Mouse (Mus musculus): ENCODE results near the gene Cox6a1. TPM values are rescaled to one million over a fixed set of nuclear protein-coding genes. Genes with fewer than 3 reads are reported as not detected.
"Not testable (repeated sequence)": the region's sequence is repeated elsewhere in the genome, so short reads cannot be mapped to it uniquely, and the experiment has no call there.

Gene Cox6a1
- polyA plus RNA-seq (2016; fragmentation: Nextera tagmentation; extraction: Ambion mirVana) = 861 and 874 TPM in 2 replicates

GRCm38 (mm10) chr5:115348546-115349224, at the start of gene Cox6a1:
TSS of gene Cox6a1 (minus strand) at chr5:115348981.
- peaks cover 38% of the 10 kb centered on the region for H3K36me3 ChIP-seq
- H3K9me3 ChIP-seq (replicated peaks) = peaks cover 4% of the 10 kb centered on the region

GRCm38 (mm10) chr5:115397839-115398780, 49.3 kb upstream of the Cox6a1 start:
- Histone ChIP-seq H3K9me3 (replicated peaks) (no peaks in the 10 kb centered on the region), H3K4me3 (peak overlapping the region; percentile 46), H3K27me3 (ENCODE audit: low read depth, poor library complexity, severe bottlenecking) (no peaks in the 10 kb centered on the region), H3K36me3 (no peaks in the 10 kb centered on the region), H3K27ac (replicated peaks) (peak overlapping the region; percentile 96), H3K4me1 (peaks cover 96% of the 10 kb centered on the region)
- WGBS = 1% methylated on average over 48 of the region's 48 CpGs
- peak; percentile 97 for DNase-seq (ENCODE audit: low spot score)

More at GRCm38 (mm10) chr5:115348546-115349224, at the start of gene Cox6a1:
- no peaks in the 10 kb centered on the region for H3K27me3 ChIP-seq (ENCODE audit: low read depth, poor library complexity, severe bottlenecking)
- peaks cover 20% of the 10 kb centered on the region for H3K4me1 ChIP-seq
- DNase-seq (ENCODE audit: low spot score) = peak; percentile 99
- peak within 1 kb of the TSS; percentile 99 for H3K4me3 ChIP-seq
- peak within 1 kb of the TSS; percentile 88 for H3K27ac ChIP-seq (replicated peaks)
- WGBS = under 1% methylated on average over 74 of the region's 74 CpGs

- 77% methylated on average over 11 of the region's 11 CpGs for WGBS
- peaks cover 95% of the 10 kb centered on the region for H3K4me1 ChIP-seq
- H3K27ac ChIP-seq (replicated peaks) = peak overlapping the region; percentile 96
- no peaks in the 10 kb centered on the region for H3K9me3 ChIP-seq (replicated peaks)
- H3K27me3 ChIP-seq (ENCODE audit: low read depth, poor library complexity, severe bottlenecking) = no peaks in the 10 kb centered on the region
- no peaks in the 10 kb centered on the region for H3K36me3 ChIP-seq
- DNase-seq (ENCODE audit: low spot score) = no peak
- H3K4me3 ChIP-seq = no peak overlapping the region
Observed at GRCm38 (mm10) chr5:115396654-115397053, 47.9 kb upstream of the Cox6a1 start.

GRCm38 (mm10) chr5:115394836-115395235, 46.1 kb upstream of the Cox6a1 start:
- Histone ChIP-seq H3K27me3 (ENCODE audit: low read depth, poor library complexity, severe bottlenecking) (no peaks in the 10 kb centered on the region), H3K36me3 (no peaks in the 10 kb centered on the region), H3K27ac (replicated peaks) (peak overlapping the region; percentile 96), H3K9me3 (replicated peaks) (no peaks in the 10 kb centered on the region), H3K4me1 (peaks cover 94% of the 10 kb centered on the region), H3K4me3 (peak overlapping the region; percentile 36)
- 16% methylated on average over 10 of the region's 10 CpGs for WGBS
- no peak for DNase-seq (ENCODE audit: low spot score)

GRCm38 (mm10) chr5:115394223-115394622, 45.4 kb upstream of the Cox6a1 start:
- H3K36me3 ChIP-seq = no peaks in the 10 kb centered on the region
- H3K27ac ChIP-seq (replicated peaks) = peak overlapping the region; percentile 96
- H3K4me1 ChIP-seq = peaks cover 87% of the 10 kb centered on the region
- 2% methylated on average over 8 of the region's 8 CpGs for WGBS
- H3K27me3 ChIP-seq (ENCODE audit: low read depth, poor library complexity, severe bottlenecking) = no peaks in the 10 kb centered on the region
- H3K9me3 ChIP-seq (replicated peaks) = no peaks in the 10 kb centered on the region
- H3K4me3 ChIP-seq = peak overlapping the region; percentile 36
- DNase-seq (ENCODE audit: low spot score) = peak; percentile 68

- Histone ChIP-seq H3K27ac (replicated peaks) (peak overlapping the region; percentile 96), H3K4me1 (peaks cover 75% of the 10 kb centered on the region), H3K9me3 (replicated peaks) (no peaks in the 10 kb centered on the region), H3K36me3 (no peaks in the 10 kb centered on the region), H3K4me3 (no peak overlapping the region), H3K27me3 (ENCODE audit: low read depth, poor library complexity, severe bottlenecking) (no peaks in the 10 kb centered on the region)
- no peak for DNase-seq (ENCODE audit: low spot score)
- WGBS = 93% methylated on average over 1 of the region's 1 CpGs
Observed at GRCm38 (mm10) chr5:115392969-115393368, 44.2 kb upstream of the Cox6a1 start.

GRCm38 (mm10) chr5:115391935-115392334, 43.2 kb upstream of the Cox6a1 start:
- H3K4me3 ChIP-seq = no peak overlapping the region
- H3K4me1 ChIP-seq = peaks cover 65% of the 10 kb centered on the region
- DNase-seq (ENCODE audit: low spot score) = no peak
- H3K27ac ChIP-seq (replicated peaks) = peak overlapping the region; percentile 96
- no peaks in the 10 kb centered on the region for H3K36me3 ChIP-seq
- no peaks in the 10 kb centered on the region for H3K27me3 ChIP-seq (ENCODE audit: low read depth, poor library complexity, severe bottlenecking)
- H3K9me3 ChIP-seq (replicated peaks) = no peaks in the 10 kb centered on the region
- WGBS = 45% methylated on average over 9 of the region's 9 CpGs

- H3K4me1 ChIP-seq = peaks cover 13% of the 10 kb centered on the region
- H3K4me3 ChIP-seq; H3K9me3 ChIP-seq (replicated peaks); H3K27me3 ChIP-seq (ENCODE audit: low read depth, poor library complexity, severe bottlenecking); H3K36me3 ChIP-seq; DNase-seq (ENCODE audit: low spot score): not testable (repeated sequence)
- H3K27ac ChIP-seq (replicated peaks) = peak overlapping the region; percentile 59; the same call in 1 of the 2 replicates
- 78% methylated on average over 2 of the region's 2 CpGs for WGBS
Observed at GRCm38 (mm10) chr5:115378882-115379281, 30.1 kb upstream of the Cox6a1 start.

- Histone ChIP-seq H3K4me3 (no peak overlapping the region), H3K9me3 (replicated peaks) (no peaks in the 10 kb centered on the region), H3K4me1 (peaks cover 45% of the 10 kb centered on the region), H3K27ac (replicated peaks) (peak overlapping the region; percentile 92), H3K36me3 (no peaks in the 10 kb centered on the region), H3K27me3 (ENCODE audit: low read depth, poor library complexity, severe bottlenecking) (no peaks in the 10 kb centered on the region)
- DNase-seq (ENCODE audit: low spot score) = no peak
- 87% methylated on average over 2 of the region's 2 CpGs for WGBS
Observed at GRCm38 (mm10) chr5:115375436-115375835, 26.7 kb upstream of the Cox6a1 start.

- peaks cover 50% of the 10 kb centered on the region for H3K4me1 ChIP-seq
- no peaks in the 10 kb centered on the region for H3K27me3 ChIP-seq (ENCODE audit: low read depth, poor library complexity, severe bottlenecking)
- H3K9me3 ChIP-seq (replicated peaks) = no peaks in the 10 kb centered on the region
- peak overlapping the region; percentile 92 for H3K27ac ChIP-seq (replicated peaks)
- DNase-seq (ENCODE audit: low spot score) = no peak
- no peaks in the 10 kb centered on the region for H3K36me3 ChIP-seq
- WGBS = 13% methylated on average over 11 of the region's 11 CpGs
- peak overlapping the region; percentile 47 for H3K4me3 ChIP-seq
Observed at GRCm38 (mm10) chr5:115374204-115374820, 25.5 kb upstream of the Cox6a1 start.

GRCm38 (mm10) chr5:115373441-115374203, 24.8 kb upstream of the Cox6a1 start:
- 9% methylated on average over 26 of the region's 26 CpGs for WGBS
- H3K4me3 ChIP-seq = peak overlapping the region; percentile 47
- no peaks in the 10 kb centered on the region for H3K9me3 ChIP-seq (replicated peaks)
- H3K27ac ChIP-seq (replicated peaks) = peak overlapping the region; percentile 92
- peak; percentile 89 for DNase-seq (ENCODE audit: low spot score)
- no peaks in the 10 kb centered on the region for H3K36me3 ChIP-seq
- H3K27me3 ChIP-seq (ENCODE audit: low read depth, poor library complexity, severe bottlenecking) = no peaks in the 10 kb centered on the region
- H3K4me1 ChIP-seq = peaks cover 50% of the 10 kb centered on the region

- DNase-seq (ENCODE audit: low spot score) = peak; percentile 50
- H3K27me3 ChIP-seq (ENCODE audit: low read depth, poor library complexity, severe bottlenecking) = no peaks in the 10 kb centered on the region
- H3K4me1 ChIP-seq = peaks cover 50% of the 10 kb centered on the region
- no peaks in the 10 kb centered on the region for H3K9me3 ChIP-seq (replicated peaks)
- WGBS = 51% methylated on average over 9 of the region's 9 CpGs
- no peaks in the 10 kb centered on the region for H3K36me3 ChIP-seq
- H3K4me3 ChIP-seq = no peak overlapping the region; the same call in 1 of the 2 replicates
- peak overlapping the region; percentile 92 for H3K27ac ChIP-seq (replicated peaks)
Observed at GRCm38 (mm10) chr5:115371736-115372135, 23.0 kb upstream of the Cox6a1 start.

Data from midbrain, embryonic 10.5 days (tissue).